Mouse (Mus musculus): ENCODE data around the gene Kif18b.

Kif18b gene

DNA sequence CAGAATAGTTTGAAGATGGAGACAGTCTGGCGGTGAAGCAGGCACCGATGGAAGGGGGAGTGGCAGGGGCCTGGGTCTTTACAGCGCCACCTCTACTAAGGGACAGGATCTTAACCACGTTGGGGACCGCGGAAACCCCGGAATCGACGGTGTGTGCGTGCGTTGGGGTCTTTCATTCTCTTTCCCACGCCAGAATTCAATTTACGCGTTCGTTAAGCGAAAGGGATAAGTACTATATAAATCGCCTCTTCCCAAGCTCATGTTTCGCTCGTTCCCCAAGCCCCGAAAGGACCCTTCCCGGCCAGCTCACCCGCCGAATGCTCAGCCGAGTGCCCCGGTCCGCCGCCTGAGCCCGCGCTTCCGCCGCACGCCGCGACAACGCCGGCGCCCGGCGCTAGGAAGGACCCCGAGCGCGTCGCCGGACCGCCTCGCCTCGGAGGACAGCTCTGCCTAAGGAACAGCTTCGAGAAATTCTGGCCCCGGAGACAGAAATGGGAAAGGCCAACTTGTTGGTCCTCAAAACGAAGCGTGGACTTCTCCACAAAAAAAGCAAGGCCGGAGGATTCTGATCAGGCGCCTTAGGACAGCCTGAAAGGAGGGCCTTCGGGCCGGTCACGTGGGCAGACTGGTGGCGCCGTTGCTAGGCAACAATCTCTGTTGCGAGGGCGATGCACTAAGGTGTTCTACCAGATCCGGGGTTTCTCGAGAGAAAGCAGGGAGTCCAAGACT, 44.2 kb downstream of the Kif18b start, which contains the start of the genes Eftud2 and Ccdc103:
Gene Eftud2, minus strand, starts transcription at position 401 of the 729 bp plus-strand sequence.
Gene Ccdc103, plus strand, starts transcription at position 620 of the 729 bp plus-strand sequence.
- DNase-seq (ENCODE audit: low spot score) = peak; percentile 93

DNA sequence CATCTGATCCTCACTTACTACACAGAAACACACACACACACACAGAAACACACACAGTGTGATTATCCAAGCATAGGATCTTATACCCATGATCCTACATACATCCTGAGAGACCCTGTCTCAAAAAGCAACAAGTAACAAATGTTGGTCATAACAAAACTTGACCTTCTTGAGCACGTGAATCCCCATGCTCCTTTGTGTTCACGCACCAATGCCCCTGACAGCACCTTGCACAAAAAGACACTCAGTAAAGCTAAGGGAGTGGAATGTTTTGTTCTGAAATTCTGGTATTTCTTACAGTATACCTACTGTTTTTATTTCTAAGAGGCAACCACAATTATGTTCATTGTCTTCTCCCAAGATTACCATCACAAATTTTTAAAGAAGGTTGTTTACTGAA, 45.4 kb downstream of the Kif18b start:
- no peak for DNase-seq (ENCODE audit: low spot score)

DNA sequence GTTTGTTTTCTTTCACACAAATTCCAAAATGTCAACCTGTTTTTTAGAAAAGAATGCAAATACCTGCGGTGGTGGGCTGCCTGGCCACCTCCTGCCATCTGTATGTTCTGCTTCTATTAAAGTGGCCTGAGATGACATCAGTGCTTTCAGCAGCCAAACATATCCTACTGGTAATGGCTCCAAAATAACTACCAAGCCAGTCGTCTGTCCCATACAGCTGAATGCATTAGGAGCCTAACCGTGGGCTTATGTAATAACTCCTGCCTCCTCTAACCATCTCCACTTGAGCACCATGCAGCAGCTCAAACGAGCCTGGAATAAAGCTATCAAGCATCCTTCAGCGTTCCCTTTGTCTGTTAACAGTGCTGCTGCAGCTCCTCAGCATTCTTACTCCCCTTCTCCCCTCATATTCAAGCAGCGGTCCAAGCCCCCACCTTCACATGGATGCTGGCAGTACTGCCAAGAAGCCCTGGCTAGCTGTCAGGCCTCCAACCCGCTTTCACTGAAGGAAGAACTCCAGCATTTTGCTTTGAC, 50.1 kb downstream of the Kif18b start:
- no peak for DNase-seq (ENCODE audit: low spot score)

DNA sequence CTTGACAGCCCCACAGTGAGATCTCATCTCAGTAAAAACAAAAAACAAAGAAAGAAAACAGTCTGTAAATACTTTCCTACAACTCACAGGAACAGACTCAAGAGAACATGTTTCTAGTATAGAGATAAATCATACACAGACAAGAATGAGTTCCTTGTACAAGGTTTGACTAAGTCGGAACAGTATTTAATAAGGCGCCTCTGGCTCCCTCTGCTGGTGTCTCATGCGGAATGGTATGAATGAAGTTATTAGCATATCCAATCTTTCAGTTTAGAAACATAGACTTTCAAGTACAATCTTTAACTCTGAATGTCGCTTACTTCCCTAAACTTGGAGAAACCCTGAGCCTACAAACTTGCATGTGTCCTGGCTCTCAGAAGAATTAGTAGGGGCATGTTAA, 60.7 kb downstream of the Kif18b start:
- DNase-seq (ENCODE audit: low spot score) = peak; percentile 18

DNA sequence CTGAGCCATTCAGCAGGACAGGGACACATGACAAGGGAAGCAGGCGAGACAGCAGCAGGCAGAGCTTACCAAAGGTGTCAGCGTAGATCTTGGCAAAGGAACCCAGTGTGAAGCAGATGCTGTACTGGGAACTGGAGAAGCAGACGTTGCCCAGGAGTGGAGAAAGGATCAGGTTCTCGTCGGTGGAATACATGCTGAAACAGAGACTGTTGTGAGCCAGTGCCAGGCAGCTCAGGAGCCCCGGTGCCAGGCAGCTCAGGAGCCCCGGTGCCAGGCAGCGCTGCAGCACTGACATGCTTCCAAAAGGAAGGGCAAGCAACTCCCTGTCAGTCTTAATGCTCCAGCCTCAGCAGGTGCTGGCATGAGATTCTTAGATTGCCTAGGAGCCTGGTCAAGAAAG, 65.0 kb downstream of the Kif18b start:
- no peak for DNase-seq (ENCODE audit: low spot score)

DNA sequence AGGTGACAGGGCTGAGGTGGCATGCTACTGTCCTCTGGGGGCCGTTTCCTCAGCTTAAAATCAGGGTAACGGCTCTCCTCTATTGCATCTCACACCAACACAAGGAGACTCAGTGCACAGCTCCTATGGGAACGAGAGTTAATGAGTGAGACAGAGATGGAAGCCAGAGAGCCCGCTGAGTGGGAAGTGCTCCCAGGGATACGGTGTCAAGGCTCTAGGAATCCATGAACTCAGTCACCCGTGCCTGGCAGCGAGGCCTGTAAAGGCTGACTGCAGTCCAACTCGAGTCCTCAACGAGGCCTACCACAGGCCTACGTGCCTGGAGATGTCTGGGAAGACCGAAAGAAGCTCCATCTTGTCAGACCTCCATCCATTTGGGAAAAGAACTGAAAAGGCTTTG, 66.0 kb downstream of the Kif18b start:
- DNase-seq (ENCODE audit: low spot score) = no peak

DNA sequence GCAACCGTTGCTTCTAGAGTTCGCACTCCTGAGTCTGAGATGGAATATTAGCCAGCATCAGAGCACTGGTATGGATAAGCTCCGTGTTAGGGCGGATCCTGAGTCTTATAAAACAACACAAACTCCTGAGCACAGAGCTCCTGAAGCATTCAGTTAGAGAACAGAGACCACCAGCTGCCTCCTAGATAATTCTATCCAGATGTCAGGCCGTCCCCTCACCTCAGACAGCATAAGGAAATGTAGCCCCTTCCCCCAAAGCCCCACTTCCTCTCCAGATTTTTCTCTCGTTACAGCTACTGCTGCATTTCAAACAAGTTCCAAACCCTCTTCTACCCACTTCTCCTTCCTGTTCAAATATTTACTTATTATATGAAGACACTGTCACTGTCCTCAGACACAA, 69.0 kb downstream of the Kif18b start:
- no peak for DNase-seq (ENCODE audit: low spot score)
